Comparison of ENCODE assay signal across 21 mouse cellular contexts in genomic region chr2:137686735-137687134, GRCm38 (mm10).
DNase-seq lines count a peak whose midpoint lies in the region; ATAC-seq lines count a peak whose summit lies in the region.
"Had no signal": no experiment of that assay in that cellular context is flagged by ENCODE, and none has a peak within 500 bp of the region (broad histone marks: within the 10 kb centered on the region; RNA-seq: fewer than 3 reads in every experiment).

No protein-coding gene starts in this region.

- 80% methylated on average over 4 of the region's 4 CpGs for WGBS in hindbrain, embryonic 10.5 days
- 76% methylated on average over 4 of the region's 4 CpGs for WGBS in hindbrain, embryonic 13.5 days
- 82% methylated on average over 4 of the region's 4 CpGs for WGBS in neural tube, embryonic 13.5 days
- WGBS in limb, embryonic 12.5 days = 42% methylated on average over 4 of the region's 4 CpGs

- H3K27me3 ChIP-seq in hindbrain, embryonic 10.5 days (ENCODE audit: insufficient read depth, poor library complexity, severe bottlenecking) = no peaks in the 10 kb centered on the region
- peaks cover 21% of the 10 kb centered on the region for H3K27me3 ChIP-seq in hindbrain, embryonic 13.5 days
- H3K27me3 ChIP-seq in neural tube, embryonic 13.5 days = peaks cover 12% of the 10 kb centered on the region
- no peaks in the 10 kb centered on the region for H3K27me3 ChIP-seq in limb, embryonic 12.5 days
- H3K27me3 ChIP-seq: embryonic facial prominence, embryonic 13.5 days; stomach, embryonic 15.5 days had no signal

- no peaks in the 10 kb centered on the region for H3K36me3 ChIP-seq in hindbrain, embryonic 10.5 days
- H3K36me3 ChIP-seq in hindbrain, embryonic 13.5 days = no peaks in the 10 kb centered on the region
- H3K36me3 ChIP-seq in neural tube, embryonic 13.5 days = no peaks in the 10 kb centered on the region
- no peaks in the 10 kb centered on the region for H3K36me3 ChIP-seq in limb, embryonic 12.5 days
- H3K36me3 ChIP-seq: embryonic facial prominence, embryonic 13.5 days; hindbrain, embryonic 12.5 days; stomach, embryonic 15.5 days had no signal

- no peak overlapping the region for H3K4me3 ChIP-seq in hindbrain, embryonic 10.5 days
- no peak overlapping the region for H3K4me3 ChIP-seq in hindbrain, embryonic 13.5 days
- no peak overlapping the region for H3K4me3 ChIP-seq in neural tube, embryonic 13.5 days
- H3K4me3 ChIP-seq in limb, embryonic 12.5 days (replicated peaks) = no peak overlapping the region
- H3K4me3 ChIP-seq: embryonic facial prominence, embryonic 13.5 days; hindbrain, embryonic 12.5 days; left cerebral cortex, adult 2 months; stomach, embryonic 15.5 days had no signal

- H3K4me1 ChIP-seq in hindbrain, embryonic 10.5 days (replicated peaks) = peaks cover 9% of the 10 kb centered on the region; the same call in 1 of the 2 replicates
- peaks cover 9% of the 10 kb centered on the region for H3K4me1 ChIP-seq in hindbrain, embryonic 13.5 days (replicated peaks)
- H3K4me1 ChIP-seq in neural tube, embryonic 13.5 days (replicated peaks) = peaks cover 11% of the 10 kb centered on the region; the same call in 1 of the 2 replicates
- peaks cover 18% of the 10 kb centered on the region for H3K4me1 ChIP-seq in limb, embryonic 12.5 days (replicated peaks)
- H3K4me1 ChIP-seq: stomach, embryonic 15.5 days had no signal

- peak overlapping the region; percentile 40; the same call in 1 of the 2 replicates for H3K27ac ChIP-seq in hindbrain, embryonic 10.5 days
- H3K27ac ChIP-seq in hindbrain, embryonic 13.5 days = no peak overlapping the region
- H3K27ac ChIP-seq in neural tube, embryonic 13.5 days (replicated peaks) = no peak overlapping the region
- no peak overlapping the region for H3K27ac ChIP-seq in limb, embryonic 12.5 days
- H3K27ac ChIP-seq: embryonic facial prominence, embryonic 13.5 days; hindbrain, embryonic 12.5 days; left cerebral cortex, adult 2 months; stomach, embryonic 15.5 days had no signal

- DNase-seq in cerebellum, adult 18-20 months = no peak
- DNase-seq in hindbrain, embryonic 10.5 days (ENCODE audit: low spot score) = no peak
- DNase-seq in neural tube, embryonic 10.5 days (ENCODE audit: extremely low spot score, low spot score) = no peak
- DNase-seq in layer of hippocampus, adult 8-10 months (ENCODE audit: low spot score in 2 of 2) = no peak
- DNase-seq: adrenal gland, postnatal 36 days; cerebellum, adult 11 months; gastrocnemius, postnatal 36 days; heart, postnatal 10 days; kidney, adult 8-10 months; kidney, postnatal 25 days; lung, postnatal 4 days; thymus, postnatal 36 days had no signal

- H3K9me3 ChIP-seq in hindbrain, embryonic 10.5 days = no peaks in the 10 kb centered on the region
- H3K9me3 ChIP-seq in hindbrain, embryonic 13.5 days = no peaks in the 10 kb centered on the region
- H3K9me3 ChIP-seq in neural tube, embryonic 13.5 days = no peaks in the 10 kb centered on the region
- peaks cover 8% of the 10 kb centered on the region; the same call in 1 of the 2 replicates for H3K9me3 ChIP-seq in limb, embryonic 12.5 days
- H3K9me3 ChIP-seq: hindbrain, embryonic 12.5 days; stomach, embryonic 15.5 days had no signal

- no peak overlapping the region for H3K9ac ChIP-seq in hindbrain, embryonic 13.5 days
- H3K9ac ChIP-seq in neural tube, embryonic 13.5 days = no peak overlapping the region
- no peak overlapping the region for H3K9ac ChIP-seq in limb, embryonic 12.5 days (replicated peaks)
- H3K9ac ChIP-seq: embryonic facial prominence, embryonic 13.5 days; hindbrain, embryonic 12.5 days; stomach, embryonic 15.5 days had no signal

- H3K4me2 ChIP-seq in hindbrain, embryonic 13.5 days = no peak overlapping the region
- H3K4me2 ChIP-seq in neural tube, embryonic 13.5 days = no peak overlapping the region
- no peak overlapping the region for H3K4me2 ChIP-seq in limb, embryonic 12.5 days
- H3K4me2 ChIP-seq: embryonic facial prominence, embryonic 13.5 days; hindbrain, embryonic 12.5 days; stomach, embryonic 15.5 days had no signal

- ATAC-seq in cerebellum, adult (ENCODE audit: insufficient number of reproducible peaks, low FRiP score, low TSS enrichment) = 0 out of 2 replicates have a peak, but pooled peaks have one; percentile 52
- ATAC-seq in hindbrain, embryonic 13.5 days (ENCODE audit: low FRiP score) = no peak
- 0 out of 2 replicates have a peak, but pooled peaks have one; percentile 40 for ATAC-seq in neural tube, embryonic 13.5 days (ENCODE audit: low read depth)
- ATAC-seq in limb, embryonic 12.5 days (ENCODE audit: insufficient number of reproducible peaks, insufficient read depth, low FRiP score, low TSS enrichment, low read depth) = peak; percentile 29; the same call in 1 of the 2 replicates
- ATAC-seq: CD4-positive, CD25-positive, alpha-beta regulatory T cell, adult 4 months had no signal
